Mouse (Mus musculus): Measurements from ENCODE around the gene Gzmk. TPM values are rescaled to one million over a fixed set of nuclear protein-coding genes. Genes with fewer than 3 reads are reported as not detected.
A peak's percentile ranks its signal among the peaks of the same experiment; 100 is the strongest.

Gene Gzmk
- polyA plus RNA-seq, 1 experiment from 2014 or later, result not detected

DNA sequence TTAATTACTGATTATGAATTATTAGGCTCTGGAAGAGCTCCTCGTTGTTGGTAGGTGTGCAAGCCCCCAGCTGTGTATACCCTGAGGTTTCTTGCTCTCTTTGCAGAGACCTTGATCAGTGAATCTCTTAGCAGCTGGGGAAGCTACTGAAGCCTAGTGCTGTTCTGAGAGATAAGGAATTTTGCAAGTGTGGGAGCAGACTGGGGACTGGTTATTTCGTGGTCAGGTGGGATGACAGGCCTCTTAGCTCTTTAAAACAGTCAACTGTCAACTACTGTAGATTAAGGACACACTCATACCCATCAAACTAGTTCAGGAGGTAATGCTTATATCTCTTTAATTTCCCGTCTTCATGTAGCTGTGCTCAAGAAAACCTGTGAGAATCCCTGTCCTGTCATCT is 13.3 kb downstream of the Gzmk start:
- no peaks in the 10 kb centered on the region for H3K27me3 ChIP-seq (replicated peaks; ENCODE audit: control insufficient read depth, insufficient read depth, low read length)
- no peaks in the 10 kb centered on the region for H3K36me3 ChIP-seq (ENCODE audit: control insufficient read depth, insufficient read depth, low read length)
- H3K9ac ChIP-seq (ENCODE audit: low read depth, low read length), result no peak overlapping the region
- WGBS, result 78% methylated on average over 3 of the region's 3 CpGs
- no peaks in the 10 kb centered on the region for H3K4me1 ChIP-seq (ENCODE audit: control insufficient read depth, insufficient read depth, low read depth, low read length)
- no peak for ATAC-seq
- H3K4me3 ChIP-seq (ENCODE audit: low read length), result no peak overlapping the region
- H3K9me3 ChIP-seq (ENCODE audit: control insufficient read depth, low read length), result no peaks in the 10 kb centered on the region
- H3K4me2 ChIP-seq (ENCODE audit: low read length), result no peak overlapping the region
- no peak overlapping the region for H3K27ac ChIP-seq (ENCODE audit: low read depth, low read length)

DNA sequence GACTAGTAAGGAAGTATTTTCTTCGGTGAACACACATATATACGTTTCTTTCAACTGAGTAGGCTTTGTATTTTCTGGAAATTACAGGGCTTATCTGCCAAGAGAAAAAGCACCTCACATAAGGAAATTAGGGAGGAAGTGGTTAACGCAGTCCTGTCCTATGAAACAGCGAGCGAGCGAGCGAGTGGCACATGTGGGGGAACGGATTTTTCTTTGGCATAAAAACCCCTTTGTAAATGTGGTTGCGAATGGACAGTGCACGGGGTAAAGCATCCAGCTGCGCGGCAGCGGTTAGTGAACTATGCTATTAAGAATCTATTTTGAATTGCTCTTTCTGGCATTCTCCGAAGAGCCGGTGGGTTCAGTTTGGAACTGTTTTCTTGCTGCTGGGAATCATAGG is 14.4 kb downstream of the Gzmk start:
- WGBS, result 58% methylated on average over 15 of the region's 15 CpGs
- Histone ChIP-seq H3K4me1 (ENCODE audit: control insufficient read depth, insufficient read depth, low read depth, low read length) (no peaks in the 10 kb centered on the region), H3K9me3 (ENCODE audit: control insufficient read depth, low read length) (no peaks in the 10 kb centered on the region), H3K27me3 (replicated peaks; ENCODE audit: control insufficient read depth, insufficient read depth, low read length) (no peaks in the 10 kb centered on the region), H3K9ac (ENCODE audit: low read depth, low read length) (no peak overlapping the region), H3K4me2 (ENCODE audit: low read length) (no peak overlapping the region), H3K4me3 (ENCODE audit: low read length) (no peak overlapping the region), H3K27ac (ENCODE audit: low read depth, low read length) (no peak overlapping the region), H3K36me3 (ENCODE audit: control insufficient read depth, insufficient read depth, low read length) (no peaks in the 10 kb centered on the region)
- ATAC-seq, result no peak

DNA sequence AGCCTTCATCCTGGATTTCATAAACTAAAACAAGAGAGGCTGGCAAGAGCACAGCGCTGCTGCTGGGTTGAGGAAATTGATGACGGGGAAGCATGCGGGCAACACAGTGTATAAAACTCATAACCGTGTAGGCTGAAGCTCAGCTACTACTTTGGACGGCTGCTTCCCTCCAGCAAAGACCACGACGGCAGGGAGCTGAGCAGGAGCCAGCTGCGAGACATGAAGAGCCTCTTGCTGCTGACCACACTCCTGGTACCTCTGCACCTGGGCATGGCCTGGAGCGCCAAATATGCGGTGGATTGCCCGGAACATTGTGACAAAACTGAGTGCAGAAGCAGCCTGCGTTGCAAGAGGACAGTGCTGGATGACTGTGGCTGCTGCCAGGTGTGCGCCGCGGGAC is 16.1 kb downstream of the Gzmk start, which contains the start of gene Esm1:
TSS of gene Esm1 (plus strand) at position 36 of the 400 bp plus-strand sequence.
- H3K4me1 ChIP-seq (ENCODE audit: control insufficient read depth, insufficient read depth, low read depth, low read length), result no peaks in the 10 kb centered on the region
- H3K27ac ChIP-seq (ENCODE audit: low read depth, low read length), result no peak within 1 kb of the TSS
- no peak within 1 kb of the TSS for H3K9ac ChIP-seq (ENCODE audit: low read depth, low read length)
- H3K9me3 ChIP-seq (ENCODE audit: control insufficient read depth, low read length), result no peaks in the 10 kb centered on the region
- peak; percentile 24; the same call in 1 of the 2 replicates for ATAC-seq
- H3K36me3 ChIP-seq (ENCODE audit: control insufficient read depth, insufficient read depth, low read length), result no peaks in the 10 kb centered on the region
- 44% methylated on average over 15 of the region's 15 CpGs for WGBS
- peak within 1 kb of the TSS; percentile 10 for H3K4me3 ChIP-seq (ENCODE audit: low read length)
- no peaks in the 10 kb centered on the region for H3K27me3 ChIP-seq (replicated peaks; ENCODE audit: control insufficient read depth, insufficient read depth, low read length)
- peak within 1 kb of the TSS; percentile 16 for H3K4me2 ChIP-seq (ENCODE audit: low read length)

DNA sequence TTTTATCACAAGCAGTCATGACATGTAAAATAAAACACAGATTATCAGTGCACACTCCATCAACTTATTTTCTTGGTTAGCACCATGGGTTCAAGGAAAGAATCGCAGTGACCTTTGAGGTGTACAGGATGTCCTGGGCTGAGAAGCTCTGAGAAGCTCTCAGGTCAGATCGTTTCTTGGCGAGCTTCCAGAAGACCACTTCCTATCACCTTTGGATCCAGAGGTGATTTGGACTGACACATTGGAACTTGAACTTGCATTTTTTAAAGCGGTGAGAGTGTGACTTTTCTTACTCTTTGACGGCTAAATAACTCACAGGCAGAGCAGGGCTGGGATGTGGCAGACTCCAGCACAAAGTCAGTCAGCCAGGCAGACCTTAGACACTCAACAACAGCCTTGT is 20.4 kb downstream of the Gzmk start:
- H3K4me3 ChIP-seq (ENCODE audit: low read length), result no peak overlapping the region
- no peak overlapping the region for H3K9ac ChIP-seq (ENCODE audit: low read depth, low read length)
- H3K36me3 ChIP-seq (ENCODE audit: control insufficient read depth, insufficient read depth, low read length), result no peaks in the 10 kb centered on the region
- H3K4me2 ChIP-seq (ENCODE audit: low read length), result no peak overlapping the region
- H3K27ac ChIP-seq (ENCODE audit: low read depth, low read length), result no peak overlapping the region
- no peaks in the 10 kb centered on the region for H3K9me3 ChIP-seq (ENCODE audit: control insufficient read depth, low read length)
- ATAC-seq, result no peak
- no peaks in the 10 kb centered on the region for H3K27me3 ChIP-seq (replicated peaks; ENCODE audit: control insufficient read depth, insufficient read depth, low read length)
- H3K4me1 ChIP-seq (ENCODE audit: control insufficient read depth, insufficient read depth, low read depth, low read length), result no peaks in the 10 kb centered on the region
- WGBS, result 92% methylated on average over 5 of the region's 5 CpGs

DNA sequence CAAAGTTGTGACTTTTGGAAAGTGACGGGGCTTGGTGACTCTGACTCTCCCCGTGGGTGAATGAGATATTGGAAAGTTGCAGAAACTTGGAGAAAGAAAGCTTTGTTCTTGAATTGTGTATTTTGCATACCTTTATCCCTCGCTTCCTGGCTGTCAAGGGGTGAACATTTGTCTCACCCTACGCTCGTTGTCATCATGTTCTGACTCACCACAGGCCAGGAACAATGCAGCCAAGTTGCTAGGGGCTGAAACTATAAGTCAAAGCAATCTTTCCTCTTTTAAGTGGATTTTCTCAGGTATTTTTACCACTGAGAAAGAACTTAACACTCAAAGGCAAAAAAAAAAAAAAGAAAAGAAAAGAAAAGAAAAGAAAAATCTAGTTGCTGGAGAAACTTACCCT is 22.6 kb downstream of the Gzmk start:
- Histone ChIP-seq H3K27me3 (replicated peaks; ENCODE audit: control insufficient read depth, insufficient read depth, low read length) (no peaks in the 10 kb centered on the region), H3K9me3 (ENCODE audit: control insufficient read depth, low read length) (no peaks in the 10 kb centered on the region), H3K36me3 (ENCODE audit: control insufficient read depth, insufficient read depth, low read length) (no peaks in the 10 kb centered on the region), H3K4me2 (ENCODE audit: low read length) (no peak overlapping the region), H3K27ac (ENCODE audit: low read depth, low read length) (no peak overlapping the region), H3K4me1 (ENCODE audit: control insufficient read depth, insufficient read depth, low read depth, low read length) (no peaks in the 10 kb centered on the region), H3K4me3 (ENCODE audit: low read length) (no peak overlapping the region), H3K9ac (ENCODE audit: low read depth, low read length) (no peak overlapping the region)
- no peak for ATAC-seq
- WGBS, result 54% methylated on average over 5 of the region's 5 CpGs

DNA sequence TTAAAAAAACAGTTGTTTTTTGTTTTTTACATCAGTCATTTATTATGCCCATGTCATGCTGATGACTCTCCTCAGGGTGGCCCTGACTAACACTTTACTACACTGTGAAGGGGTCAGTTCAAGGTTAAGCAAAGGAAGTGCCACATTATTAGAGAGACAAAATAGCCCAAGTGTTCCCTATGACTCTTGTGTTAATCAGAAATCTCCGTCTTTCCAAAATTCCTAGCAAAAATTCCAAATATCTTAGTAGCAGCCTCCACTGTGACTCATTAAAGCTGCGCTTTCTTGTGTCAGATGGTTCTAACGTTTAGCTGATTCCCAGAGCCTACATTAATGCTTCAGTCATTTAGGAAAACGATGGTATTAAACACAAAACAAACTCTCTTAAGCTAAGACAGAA is 23.5 kb downstream of the Gzmk start:
- H3K27ac ChIP-seq (ENCODE audit: low read depth, low read length), result no peak overlapping the region
- no peak overlapping the region for H3K4me3 ChIP-seq (ENCODE audit: low read length)
- H3K36me3 ChIP-seq (ENCODE audit: control insufficient read depth, insufficient read depth, low read length), result no peaks in the 10 kb centered on the region
- H3K4me1 ChIP-seq (ENCODE audit: control insufficient read depth, insufficient read depth, low read depth, low read length), result no peaks in the 10 kb centered on the region
- H3K9me3 ChIP-seq (ENCODE audit: control insufficient read depth, low read length), result no peaks in the 10 kb centered on the region
- H3K9ac ChIP-seq (ENCODE audit: low read depth, low read length), result no peak overlapping the region
- ATAC-seq, result no peak
- no peaks in the 10 kb centered on the region for H3K27me3 ChIP-seq (replicated peaks; ENCODE audit: control insufficient read depth, insufficient read depth, low read length)
- no peak overlapping the region for H3K4me2 ChIP-seq (ENCODE audit: low read length)
- WGBS, result 69% methylated on average over 4 of the region's 4 CpGs

DNA sequence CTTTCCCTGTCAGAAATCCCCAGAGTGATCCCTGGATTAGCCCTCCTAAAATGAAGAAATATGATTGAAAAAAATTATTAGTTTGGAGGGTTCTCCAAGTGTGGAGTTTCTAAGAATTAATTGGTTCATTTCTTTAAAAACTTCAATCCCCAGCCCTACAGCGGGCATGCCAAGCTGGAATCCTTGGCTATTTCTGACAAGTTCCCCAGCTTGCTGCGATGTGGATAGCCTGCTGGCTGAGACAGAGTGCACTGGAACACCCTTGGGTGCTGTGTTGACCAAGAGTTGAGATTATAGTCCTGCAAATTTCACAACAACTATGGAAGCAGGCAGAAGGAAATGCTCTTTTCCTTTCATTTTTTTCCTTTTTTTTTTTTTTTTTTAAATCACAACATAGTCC is 24.1 kb downstream of the Gzmk start:
- no peaks in the 10 kb centered on the region for H3K27me3 ChIP-seq (replicated peaks; ENCODE audit: control insufficient read depth, insufficient read depth, low read length)
- no peak for ATAC-seq

DNA sequence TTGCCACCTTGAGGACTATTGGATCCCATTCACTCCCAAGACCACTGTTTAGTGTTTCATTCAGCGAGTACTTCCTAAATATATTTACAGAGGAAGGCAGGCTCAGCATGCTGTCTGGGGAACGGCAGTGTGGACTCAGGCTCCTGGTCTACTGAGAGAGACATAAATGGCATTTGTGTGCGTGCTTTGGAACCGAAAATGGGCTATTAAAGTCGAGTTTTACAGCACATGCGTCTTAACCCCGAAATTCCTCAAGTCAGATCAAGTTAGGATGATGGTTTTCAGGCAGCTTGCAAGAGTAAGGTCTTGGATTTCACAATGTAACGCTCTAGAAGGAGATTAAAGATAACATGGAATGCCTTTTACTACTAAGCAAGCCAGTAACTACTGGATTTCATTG is 25.0 kb downstream of the Gzmk start:
- no peak overlapping the region for H3K27ac ChIP-seq (ENCODE audit: low read depth, low read length)
- no peak overlapping the region for H3K9ac ChIP-seq (ENCODE audit: low read depth, low read length)
- no peaks in the 10 kb centered on the region for H3K9me3 ChIP-seq (ENCODE audit: control insufficient read depth, low read length)
- 76% methylated on average over 8 of the region's 8 CpGs for WGBS
- H3K36me3 ChIP-seq (ENCODE audit: control insufficient read depth, insufficient read depth, low read length), result no peaks in the 10 kb centered on the region
- H3K27me3 ChIP-seq (replicated peaks; ENCODE audit: control insufficient read depth, insufficient read depth, low read length), result no peaks in the 10 kb centered on the region
- no peaks in the 10 kb centered on the region for H3K4me1 ChIP-seq (ENCODE audit: control insufficient read depth, insufficient read depth, low read depth, low read length)
- no peak overlapping the region for H3K4me2 ChIP-seq (ENCODE audit: low read length)
- no peak for ATAC-seq
- H3K4me3 ChIP-seq (ENCODE audit: low read length), result no peak overlapping the region

More for the DNA sequence above, 24.1 kb downstream of the Gzmk start:
- no peaks in the 10 kb centered on the region for H3K4me1 ChIP-seq (ENCODE audit: control insufficient read depth, insufficient read depth, low read depth, low read length)
- 90% methylated on average over 2 of the region's 2 CpGs for WGBS
- no peak overlapping the region for H3K9ac ChIP-seq (ENCODE audit: low read depth, low read length)
- no peaks in the 10 kb centered on the region for H3K9me3 ChIP-seq (ENCODE audit: control insufficient read depth, low read length)
- H3K4me3 ChIP-seq (ENCODE audit: low read length), result no peak overlapping the region
- H3K4me2 ChIP-seq (ENCODE audit: low read length), result no peak overlapping the region
- no peaks in the 10 kb centered on the region for H3K36me3 ChIP-seq (ENCODE audit: control insufficient read depth, insufficient read depth, low read length)
- H3K27ac ChIP-seq (ENCODE audit: low read depth, low read length), result no peak overlapping the region

DNA sequence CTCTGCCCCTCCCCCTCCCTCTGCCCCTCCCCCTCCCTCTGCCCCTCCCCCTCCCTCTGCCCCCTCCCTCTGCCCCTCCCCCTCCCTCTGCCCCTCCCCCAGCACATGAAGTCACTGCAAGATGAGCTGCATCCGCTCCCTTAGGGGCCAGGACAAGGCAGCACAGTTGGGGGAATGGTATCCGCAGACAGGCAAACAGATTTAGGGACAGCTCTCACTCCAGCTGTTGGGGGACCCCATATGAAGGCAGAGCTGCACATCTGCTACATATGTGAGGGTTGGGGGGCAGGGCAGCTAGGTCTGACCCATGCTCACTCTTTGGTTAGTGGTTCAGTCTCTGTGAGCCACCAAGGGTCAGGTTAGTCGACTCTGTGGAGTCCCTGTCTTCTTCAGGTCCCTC is 26.4 kb downstream of the Gzmk start:
- no peak overlapping the region for H3K9ac ChIP-seq (ENCODE audit: low read depth, low read length)
- no peaks in the 10 kb centered on the region for H3K27me3 ChIP-seq (replicated peaks; ENCODE audit: control insufficient read depth, insufficient read depth, low read length)
- no peak overlapping the region for H3K27ac ChIP-seq (ENCODE audit: low read depth, low read length)
- no peaks in the 10 kb centered on the region for H3K9me3 ChIP-seq (ENCODE audit: control insufficient read depth, low read length)
- no peak overlapping the region for H3K4me2 ChIP-seq (ENCODE audit: low read length)
- H3K4me3 ChIP-seq (ENCODE audit: low read length), result no peak overlapping the region
- no peak for ATAC-seq
- WGBS, result 80% methylated on average over 3 of the region's 3 CpGs
- H3K36me3 ChIP-seq (ENCODE audit: control insufficient read depth, insufficient read depth, low read length), result no peaks in the 10 kb centered on the region
- no peaks in the 10 kb centered on the region for H3K4me1 ChIP-seq (ENCODE audit: control insufficient read depth, insufficient read depth, low read depth, low read length)

DNA sequence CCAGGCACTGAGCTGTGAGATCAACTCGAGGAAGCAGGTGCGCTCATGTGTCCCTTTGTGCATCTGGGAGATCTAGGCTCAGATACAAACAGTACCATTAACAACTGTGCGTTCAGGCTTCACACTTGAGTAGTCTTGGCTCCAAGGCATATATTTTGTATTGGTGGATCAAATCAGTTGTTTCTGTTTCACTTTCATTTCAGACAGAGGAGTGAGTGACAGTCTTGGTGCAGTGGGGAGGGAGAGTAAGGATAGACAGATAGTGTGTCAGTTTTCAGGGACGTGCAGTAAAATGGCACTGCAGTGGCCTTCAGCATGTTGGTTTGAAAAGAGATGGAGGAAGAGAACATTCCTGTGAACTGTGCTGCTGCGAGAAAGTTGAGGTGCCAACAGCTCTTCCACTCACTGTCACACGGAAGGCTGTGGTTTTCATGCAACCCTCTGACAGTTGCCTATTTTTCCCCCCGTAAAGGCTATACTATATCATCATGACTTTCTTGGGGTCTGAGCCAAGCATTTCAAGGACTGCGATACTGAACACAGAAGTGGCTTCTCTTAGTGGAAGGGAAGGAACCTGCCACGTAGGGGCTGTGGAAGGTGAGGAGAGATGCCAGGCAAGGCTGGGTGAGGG is 27.7 kb downstream of the Gzmk start:
- H3K4me1 ChIP-seq (ENCODE audit: control insufficient read depth, insufficient read depth, low read depth, low read length), result no peaks in the 10 kb centered on the region
- no peak overlapping the region for H3K4me3 ChIP-seq (ENCODE audit: low read length)
- no peak overlapping the region for H3K9ac ChIP-seq (ENCODE audit: low read depth, low read length)
- no peaks in the 10 kb centered on the region for H3K27me3 ChIP-seq (replicated peaks; ENCODE audit: control insufficient read depth, insufficient read depth, low read length)
- WGBS, result 75% methylated on average over 9 of the region's 9 CpGs
- H3K9me3 ChIP-seq (ENCODE audit: control insufficient read depth, low read length), result no peaks in the 10 kb centered on the region
- no peak overlapping the region for H3K27ac ChIP-seq (ENCODE audit: low read depth, low read length)
- no peaks in the 10 kb centered on the region for H3K36me3 ChIP-seq (ENCODE audit: control insufficient read depth, insufficient read depth, low read length)
- ATAC-seq, result no peak
- no peak overlapping the region for H3K4me2 ChIP-seq (ENCODE audit: low read length)
